Mouse (Mus musculus): ENCODE measurements around the gene Gm8906.
"Not testable (repeated sequence)": the region's sequence is repeated elsewhere in the genome, so short reads cannot be mapped to it uniquely, and the experiment has no call there.

Gm8906 gene

DNA sequence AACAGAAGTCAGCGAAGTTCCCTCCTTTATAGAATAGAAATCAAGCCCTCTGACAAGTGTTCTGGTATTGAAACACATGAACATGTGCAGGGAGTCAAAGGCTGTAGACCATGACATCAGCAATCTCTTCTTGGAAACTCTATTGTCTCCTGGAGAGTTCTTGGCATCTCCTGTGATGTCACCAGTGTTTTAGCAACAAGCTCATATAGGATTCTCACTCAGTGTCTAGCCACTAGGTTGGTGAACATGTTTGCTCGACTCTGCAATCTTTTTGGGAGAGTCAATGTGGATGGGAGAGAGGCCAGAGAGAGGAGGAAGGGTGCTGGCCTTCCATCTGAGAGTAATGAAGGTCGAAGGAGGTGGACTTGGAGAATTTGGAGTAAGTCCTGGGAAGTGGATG is at the start of gene Gm8906:
Gm8906 (plus strand) TSS at position 301 of the 400 bp plus-strand sequence.
- not testable (repeated sequence) for DNase-seq
